Mouse (Mus musculus) cerebellum, adult (tissue): ENCODE data around the gene Snap29.

Experiments
- ATAC-seq: cut with Nextera tagmentation; 2 replicates; pipeline ENCODE4 v1.9.2; 2017; ENCODE audit warnings: mild to moderate bottlenecking, moderate library complexity, mixed read lengths; ENCODE audit not compliant: insufficient number of reproducible peaks, low FRiP score, low TSS enrichment

Snap29 gene

DNA sequence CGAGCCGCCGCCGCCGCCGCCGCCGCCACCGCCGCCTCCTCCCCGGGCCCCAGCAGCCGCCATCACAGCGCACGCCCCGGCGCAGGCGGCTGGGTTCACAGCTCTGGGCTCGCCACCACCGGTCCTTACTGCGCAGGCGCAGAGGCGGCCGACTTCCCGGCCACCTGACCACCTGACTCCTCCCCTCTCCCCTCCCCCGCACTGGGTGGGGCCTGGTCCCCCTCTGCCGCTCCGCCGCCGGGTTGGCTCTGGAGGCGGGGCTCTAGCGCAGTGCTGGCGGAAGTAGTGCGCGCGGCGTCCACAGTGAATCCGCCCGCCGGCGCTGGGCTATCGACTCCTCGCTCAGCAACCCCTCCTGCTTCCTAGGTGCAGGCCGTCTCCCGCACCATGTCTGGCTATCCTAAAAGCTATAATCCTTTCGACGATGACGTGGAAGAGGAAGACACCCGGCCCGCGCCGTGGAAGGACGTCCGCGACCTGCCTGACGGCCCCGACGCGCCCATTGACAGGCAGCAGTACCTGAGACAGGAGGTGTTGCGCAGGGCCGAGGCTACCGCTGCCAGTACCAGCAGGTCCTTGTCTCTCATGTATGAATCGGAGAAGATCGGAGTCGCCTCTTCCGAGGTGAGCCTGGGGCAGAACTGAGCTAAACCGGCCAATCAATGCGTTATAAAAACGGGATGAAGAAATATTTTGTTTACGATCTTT lies at the start of gene Snap29, which contains the start of gene Pi4ka:
TSS of gene Snap29 (plus strand) at position 251 of the 708 bp plus-strand sequence.
TSS of gene Pi4ka (minus strand) at position 579 of the 708 bp plus-strand sequence.
- ATAC-seq: peak; percentile 90

DNA sequence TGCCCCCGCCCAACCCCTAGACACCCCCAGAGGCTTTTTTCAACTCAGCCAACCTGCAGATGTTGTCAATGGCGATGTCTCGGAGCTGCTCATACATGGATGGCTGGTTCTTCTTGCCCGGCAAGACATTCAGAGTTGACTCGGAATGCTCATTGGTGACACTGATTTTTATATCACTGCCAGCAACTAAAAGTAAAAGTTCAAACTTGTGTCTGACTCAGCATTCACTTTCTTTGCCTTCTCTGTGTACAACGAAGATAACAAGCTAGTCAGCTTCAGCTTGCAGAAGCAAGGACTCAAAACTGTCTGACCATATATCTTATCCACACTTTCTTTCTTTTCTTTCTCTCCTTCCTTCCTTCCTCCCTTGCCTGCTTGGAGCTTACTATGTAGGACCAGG lies 49.8 kb upstream of the Snap29 start:
- no peak for ATAC-seq

DNA sequence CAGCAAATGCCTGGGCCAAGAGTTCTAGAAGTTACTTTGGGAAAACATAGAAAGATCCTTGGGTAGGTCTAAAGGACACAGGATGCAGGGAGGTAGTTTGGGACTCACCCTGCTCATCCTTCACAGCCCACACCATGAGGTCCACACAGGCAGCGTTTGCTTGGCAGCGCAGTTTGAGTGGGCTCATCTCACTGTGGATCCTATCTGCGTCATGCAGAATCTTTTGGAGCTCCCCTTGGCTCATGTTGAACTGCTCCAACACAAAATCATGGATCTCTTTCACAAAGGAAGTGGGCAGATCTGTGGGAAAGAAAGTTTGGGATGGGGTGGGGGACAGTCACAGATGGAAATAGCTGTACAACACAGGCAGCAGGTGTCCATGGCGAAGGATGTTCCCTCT lies 47.0 kb upstream of the Snap29 start:
- ATAC-seq: no peak

- ATAC-seq: no peak
Observed at GRCm38 (mm10) chr16:17382306-17382705, 23.5 kb upstream of the Snap29 start.

GRCm38 (mm10) chr16:17383594-17384326 lies 22.0 kb upstream of the Snap29 start:
- no peak for ATAC-seq

- ATAC-seq: no peak
Observed at GRCm38 (mm10) chr16:17392784-17393183, 13.0 kb upstream of the Snap29 start.

- ATAC-seq: no peak
Observed at GRCm38 (mm10) chr16:17402855-17403254, 2.9 kb upstream of the Snap29 start.

- peak; percentile 72 for ATAC-seq
Observed at GRCm38 (mm10) chr16:17405271-17405696, 502 bp upstream of the Snap29 start.

DNA sequence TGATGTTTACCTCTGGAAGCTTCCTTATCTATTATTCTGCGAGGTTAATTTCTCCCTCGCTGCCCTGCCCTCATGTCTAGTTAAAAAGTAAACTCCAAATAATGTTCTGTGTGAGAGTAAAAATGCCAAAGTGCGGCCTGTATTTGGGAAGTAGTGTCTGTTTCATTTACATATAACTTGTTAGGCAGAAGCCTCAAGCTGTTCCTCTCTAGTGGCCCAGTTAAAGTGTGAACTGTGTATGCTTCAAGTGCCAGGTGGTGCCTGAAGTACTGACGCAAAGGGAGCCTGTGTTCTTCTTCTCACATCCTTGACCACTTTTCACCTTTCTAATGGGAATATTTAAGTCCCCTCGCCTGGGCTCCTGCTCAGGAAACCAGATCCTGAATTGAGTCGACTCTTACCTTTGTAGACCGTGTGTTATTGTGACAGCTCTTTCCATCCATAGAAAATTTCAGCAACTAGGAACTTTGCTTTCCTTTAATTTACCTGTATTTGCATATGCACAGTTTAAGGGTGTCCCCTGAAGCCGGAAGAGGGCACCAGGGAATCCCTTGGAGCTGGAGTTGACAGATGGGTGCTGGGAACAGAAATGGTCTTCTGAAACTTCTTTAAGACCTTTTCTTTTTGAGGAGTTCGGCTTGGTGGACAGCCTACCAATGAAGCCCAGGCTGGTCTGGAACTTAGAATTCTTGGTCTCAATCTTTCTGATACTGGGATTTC lies 886 bp downstream of the Snap29 start:
- ATAC-seq: no peak

DNA sequence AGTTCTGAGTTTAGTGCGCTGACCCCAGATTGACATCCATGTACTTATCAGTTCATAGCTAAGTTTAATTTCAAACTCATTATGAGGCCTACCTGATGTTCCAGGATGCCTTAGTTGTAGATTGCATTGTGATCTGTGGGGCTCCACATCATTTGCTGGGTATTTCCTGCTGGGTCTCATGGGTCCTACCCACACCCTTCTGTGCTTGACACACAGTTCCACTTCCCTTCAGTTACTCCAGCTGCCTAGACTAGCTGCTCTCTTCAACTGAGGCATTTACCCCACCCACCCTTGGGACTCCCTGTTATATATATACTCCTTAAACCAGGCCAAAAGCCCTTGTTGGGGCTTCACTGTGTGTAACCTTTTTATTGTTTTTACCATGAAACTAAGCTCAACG lies 3.3 kb downstream of the Snap29 start:
- no peak for ATAC-seq

- ATAC-seq: no peak
Observed at GRCm38 (mm10) chr16:17410209-17410608, 4.4 kb downstream of the Snap29 start.

DNA sequence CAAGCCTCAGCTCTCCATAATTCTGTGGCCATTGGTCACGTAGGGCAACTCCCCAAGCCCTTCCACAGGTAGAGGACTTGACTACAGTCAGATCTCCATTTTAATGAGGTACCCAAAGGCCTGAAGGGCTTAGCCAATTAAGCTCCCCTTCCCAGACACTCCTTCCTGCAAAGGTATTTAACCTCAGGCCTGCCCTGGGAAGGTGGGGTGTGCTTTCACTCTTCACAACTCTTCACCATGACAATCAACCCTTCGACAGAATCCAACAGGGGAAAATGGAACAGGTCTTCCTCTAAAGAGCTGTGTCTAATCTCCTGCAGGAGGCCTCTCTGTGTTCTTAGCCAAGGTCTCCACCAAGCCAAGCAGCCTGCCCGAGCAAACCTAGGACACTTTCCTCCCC lies 17.2 kb downstream of the Snap29 start:
- no peak for ATAC-seq

- ATAC-seq: no peak
Observed at GRCm38 (mm10) chr16:17432576-17432975, 26.8 kb downstream of the Snap29 start.

DNA sequence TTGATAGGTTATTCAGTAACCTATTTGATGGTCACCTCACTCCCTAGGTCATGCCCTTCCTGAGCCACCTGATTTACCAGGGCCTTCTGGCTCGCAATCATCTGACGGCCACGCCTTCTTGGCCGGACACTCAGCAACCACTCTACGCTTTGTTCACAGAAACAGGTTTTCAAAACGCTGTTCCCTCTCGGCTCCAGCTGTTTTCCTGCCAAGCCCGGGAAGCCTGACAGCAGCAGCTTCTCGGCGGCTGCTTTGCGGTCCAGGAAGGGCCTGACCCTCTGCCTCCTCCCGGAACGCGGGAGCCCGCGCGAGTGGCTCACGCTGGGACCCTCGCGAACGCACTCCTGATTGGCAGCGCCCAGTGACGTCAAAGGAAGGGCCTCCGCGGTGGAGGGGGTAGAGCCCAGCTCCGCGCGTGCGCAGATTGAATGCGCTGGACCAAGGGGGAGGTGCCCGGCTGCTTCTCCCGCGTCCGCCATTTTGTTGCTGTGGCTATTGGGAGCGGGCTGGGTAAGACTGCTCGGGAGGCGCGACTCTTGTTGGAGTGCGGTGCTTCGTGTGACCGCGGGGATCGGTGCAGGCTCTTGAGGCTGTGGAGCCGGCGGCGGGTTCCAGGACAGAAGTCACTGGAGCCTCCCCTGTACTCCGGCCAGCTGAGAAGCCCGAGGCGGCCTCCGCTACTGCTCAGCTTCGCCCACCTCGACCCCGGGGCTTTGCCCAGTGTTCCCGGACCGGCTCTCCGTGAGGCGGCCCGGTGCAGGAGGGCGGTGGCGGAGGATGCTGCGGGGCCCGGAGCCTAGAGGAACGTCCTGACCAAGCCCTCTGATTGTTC lies 46.0 kb downstream of the Snap29 start, which contains the start of gene Crkl:
TSS of gene Crkl (plus strand) at position 447 of the 832 bp plus-strand sequence.
- peak; percentile 91 for ATAC-seq

DNA sequence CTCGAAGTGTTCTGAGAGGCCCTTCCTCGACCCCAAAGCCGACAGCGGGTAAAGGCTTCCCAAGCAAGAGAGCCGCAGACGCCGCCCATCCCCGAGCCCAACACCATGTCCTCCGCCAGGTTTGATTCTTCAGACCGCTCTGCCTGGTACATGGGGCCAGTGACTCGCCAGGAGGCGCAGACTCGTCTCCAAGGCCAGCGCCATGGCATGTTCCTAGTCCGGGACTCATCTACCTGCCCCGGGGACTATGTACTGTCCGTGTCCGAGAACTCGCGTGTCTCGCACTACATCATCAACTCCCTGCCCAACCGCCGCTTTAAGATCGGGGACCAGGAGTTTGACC lies 46.6 kb downstream of the Snap29 start:
- peak; percentile 2; the same call in 1 of the 2 replicates for ATAC-seq

DNA sequence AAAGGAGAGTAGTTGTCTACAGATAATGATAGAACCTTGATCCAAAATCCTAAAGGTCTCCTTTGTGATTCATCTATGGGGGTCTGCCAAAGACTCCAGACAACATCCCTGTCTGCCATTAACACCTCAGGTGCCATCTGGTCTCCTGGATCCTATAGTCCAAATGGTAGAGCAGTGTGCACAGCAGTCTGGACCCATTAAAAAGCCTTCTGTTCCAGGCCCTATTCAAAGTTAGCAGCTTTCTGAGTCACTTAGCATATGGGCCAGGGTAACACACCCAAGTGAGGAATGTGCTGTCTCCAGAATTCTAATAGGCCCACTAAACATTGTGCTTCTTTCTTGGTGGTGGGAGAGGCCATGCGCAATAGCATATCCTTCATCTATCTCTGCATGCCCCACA lies 51.1 kb downstream of the Snap29 start:
- no peak for ATAC-seq

DNA sequence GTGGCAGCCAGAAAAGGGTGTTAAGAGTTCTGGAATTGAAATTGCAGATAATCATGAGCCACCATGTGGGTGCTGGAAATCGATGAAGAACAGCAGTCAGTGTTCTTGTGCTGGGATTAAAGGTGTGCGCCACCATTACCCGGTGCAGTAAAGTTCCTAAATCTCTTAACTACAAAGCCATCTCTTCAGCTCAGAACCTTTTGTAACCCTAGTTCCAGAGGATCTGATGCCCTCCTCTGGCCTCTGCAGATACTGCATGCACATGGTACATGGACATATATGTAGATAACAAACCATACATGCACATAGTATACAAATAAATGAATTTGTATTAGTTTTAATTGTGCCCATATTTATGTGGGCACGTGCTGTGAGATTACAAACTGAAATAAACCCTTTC lies 54.5 kb downstream of the Snap29 start:
- ATAC-seq: no peak

DNA sequence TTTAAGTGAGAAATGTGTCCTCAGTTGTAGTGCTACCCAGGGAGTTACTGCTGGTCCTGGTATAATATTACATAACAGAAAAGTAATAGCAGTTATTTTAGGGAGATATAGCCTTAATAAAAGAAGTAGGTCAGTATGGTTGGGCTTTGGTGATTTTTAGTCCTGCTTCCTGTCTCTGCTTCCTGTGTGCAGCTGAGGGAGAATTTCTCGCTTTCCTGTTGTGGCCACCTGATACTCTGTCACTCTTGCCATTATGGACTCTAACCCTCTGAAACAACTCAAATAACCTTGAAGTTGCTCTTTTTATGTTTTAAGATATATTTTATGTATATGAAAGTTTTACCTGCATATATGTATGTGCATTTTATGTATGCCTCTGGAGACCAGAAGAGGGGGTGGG lies 55.8 kb downstream of the Snap29 start:
- no peak for ATAC-seq

GRCm38 (mm10) chr16:17463184-17463583 lies 57.4 kb downstream of the Snap29 start:
- no peak for ATAC-seq
